Mouse (Mus musculus) hindbrain, embryonic 13.5 days (tissue): Measurements from ENCODE around the gene Cstb. TPM values are rescaled to one million over a fixed set of nuclear protein-coding genes. Genes with fewer than 3 reads are reported as not detected.
"Not testable (repeated sequence)": the region's sequence is repeated elsewhere in the genome, so short reads cannot be mapped to it uniquely, and the experiment has no call there.

Source experiments
- ATAC-seq: fragments of 200-750 bp; cut with Nextera tagmentation; 2 replicates; pipeline ENCODE4 v1.8.0; 2017; ENCODE audit warnings: moderate TSS enrichment; ENCODE audit not compliant: low FRiP score
- H3K27ac ChIP-seq: fragments of 300-500 bp; sonication (generic); 2 replicates; pipeline ENCODE4 v1.5.1; 2015; ENCODE audit warnings: inconsistent platforms, mild to moderate bottlenecking, moderate library complexity
- H3K27me3 ChIP-seq: fragments of 300-500 bp; sonication (generic); 2 replicates; pipeline ENCODE4 v1.6.1; 2015; ENCODE audit warnings: mild to moderate bottlenecking, inconsistent platforms
- H3K36me3 ChIP-seq: fragments of 300-500 bp; sonication (generic); 2 replicates; pipeline ENCODE4 v1.6.1; 2015; ENCODE audit warnings: mild to moderate bottlenecking, inconsistent platforms
- H3K4me1 ChIP-seq: fragments of 300-500 bp; sonication (generic); replicated peaks from 2 replicates; pipeline ENCODE4 v1.6.1; 2015; ENCODE audit warnings: inconsistent platforms
- H3K4me2 ChIP-seq: fragments of 300-500 bp; sonication (generic); 2 replicates; pipeline ENCODE4 v1.6.1; 2015; ENCODE audit warnings: inconsistent platforms, mild to moderate bottlenecking, moderate library complexity
- H3K4me3 ChIP-seq: fragments of 300-500 bp; sonication (generic); 2 replicates; pipeline ENCODE4 v1.5.1; 2015; ENCODE audit warnings: mild to moderate bottlenecking, inconsistent platforms
- H3K9ac ChIP-seq: fragments of 300-500 bp; sonication (generic); 2 replicates; pipeline ENCODE4 v1.6.1; 2015; ENCODE audit warnings: mild to moderate bottlenecking, inconsistent platforms
- H3K9me3 ChIP-seq: fragments of 300-500 bp; sonication (generic); 2 replicates; pipeline ENCODE4 v1.6.1; 2016; ENCODE audit warnings: inconsistent platforms
- WGBS: fragments of 180-500 bp; shearing (Covaris S2); methylation state at CpG from one replicate; pipeline ENCODE4 v1.1.7; 2015; 5-methylcytosine and 5-hydroxymethylcytosine counted together
- polyA plus RNA-seq: library from polyadenylated mRNA; unstranded; fragments of >200 nt; fragmentation: Nextera tagmentation; extraction: Ambion mirVana; gene quantifications from 2 replicates; pipeline ENCODE4 v1.2.1, GENCODE M21; 2015

The Cstb gene
- polyA plus RNA-seq, 1 experiment from 2014 or later = 105 TPM

DNA sequence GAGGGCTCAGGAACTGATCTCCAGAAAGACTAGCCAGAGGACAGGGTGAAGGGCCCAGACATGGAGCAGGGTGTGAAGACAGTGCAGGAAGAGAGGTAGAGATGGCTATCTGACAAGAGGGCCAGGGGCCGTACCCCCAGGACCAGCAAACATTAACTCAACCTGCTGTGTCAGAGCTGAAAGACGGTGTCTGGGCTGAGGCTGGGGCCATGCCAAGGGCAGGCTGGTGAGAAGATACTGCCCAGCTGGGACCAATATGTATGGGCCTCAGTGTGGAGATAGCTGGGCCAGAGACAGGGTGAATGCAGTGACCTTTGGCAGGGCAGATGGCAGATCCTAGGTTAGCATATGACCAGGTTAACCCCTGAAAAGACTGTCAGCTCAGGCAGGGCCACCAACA is 24.3 kb upstream of the Cstb start:
- Histone ChIP-seq H3K4me3 (no peak overlapping the region), H3K36me3 (peaks cover 72% of the 10 kb centered on the region), H3K27ac (no peak overlapping the region), H3K9ac (no peak overlapping the region), H3K4me1 (peaks cover 20% of the 10 kb centered on the region), H3K9me3 (no peaks in the 10 kb centered on the region), H3K4me2 (no peak overlapping the region), H3K27me3 (no peaks in the 10 kb centered on the region)
- no peak for ATAC-seq
- 95% methylated on average over 2 of the region's 2 CpGs for WGBS

DNA sequence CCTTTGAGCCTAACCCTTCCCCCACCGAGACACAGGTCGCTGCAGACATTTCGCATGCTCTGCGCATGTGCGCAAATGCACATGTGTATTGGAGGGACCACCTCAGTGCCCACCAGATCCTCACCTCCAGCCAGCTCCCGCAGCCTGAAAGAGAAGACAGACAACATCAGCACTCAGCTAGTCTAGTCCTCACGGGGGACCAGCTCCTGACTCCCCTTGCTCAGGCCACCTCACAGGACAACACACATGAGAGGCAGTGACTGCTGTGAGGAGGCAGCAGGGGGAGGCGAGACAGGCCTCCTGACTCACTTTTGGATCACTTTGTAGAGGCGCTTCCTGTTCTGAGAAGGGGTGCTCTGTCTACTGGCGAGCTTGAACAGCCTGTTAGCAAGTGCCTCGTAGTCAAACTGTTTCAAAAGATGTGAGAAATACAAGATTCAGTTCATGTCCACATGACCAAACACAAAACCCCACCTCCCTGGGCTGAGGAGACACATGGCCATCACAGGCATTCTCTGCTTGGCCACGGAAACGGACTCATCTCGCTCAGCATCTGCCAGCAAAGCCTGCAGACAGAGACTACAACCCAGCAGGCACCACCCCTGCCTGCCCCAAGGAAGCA is 23.1 kb upstream of the Cstb start:
- H3K27me3 ChIP-seq = no peaks in the 10 kb centered on the region
- H3K9ac ChIP-seq = no peak overlapping the region
- no peak overlapping the region for H3K4me2 ChIP-seq
- H3K27ac ChIP-seq = no peak overlapping the region
- H3K9me3 ChIP-seq = no peaks in the 10 kb centered on the region
- ATAC-seq = no peak
- no peak overlapping the region for H3K4me3 ChIP-seq
- peaks cover 13% of the 10 kb centered on the region for H3K4me1 ChIP-seq
- peaks cover 85% of the 10 kb centered on the region for H3K36me3 ChIP-seq
- 96% methylated on average over 14 of the region's 14 CpGs for WGBS

DNA sequence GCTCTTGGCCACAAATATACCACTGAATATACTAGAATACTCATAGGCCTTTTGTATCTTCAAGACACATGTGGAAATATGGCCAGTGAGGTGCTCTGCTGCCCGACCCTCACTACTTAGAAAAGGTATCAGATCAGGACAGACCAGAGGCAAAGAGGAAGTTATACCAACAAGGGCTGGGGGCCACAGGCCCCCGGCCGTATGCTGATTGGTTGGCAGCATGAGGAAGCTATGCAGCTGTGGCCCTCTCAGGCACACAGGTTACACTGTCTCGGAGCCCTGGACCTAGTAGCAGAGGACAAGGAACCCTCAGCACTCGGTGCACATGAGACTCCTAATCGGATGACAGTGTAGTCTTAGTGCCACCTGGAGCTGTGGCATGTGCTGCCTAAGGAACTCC is 19.3 kb upstream of the Cstb start:
- H3K36me3 ChIP-seq = peaks cover 96% of the 10 kb centered on the region
- no peak for ATAC-seq
- WGBS = 93% methylated on average over 6 of the region's 6 CpGs

DNA sequence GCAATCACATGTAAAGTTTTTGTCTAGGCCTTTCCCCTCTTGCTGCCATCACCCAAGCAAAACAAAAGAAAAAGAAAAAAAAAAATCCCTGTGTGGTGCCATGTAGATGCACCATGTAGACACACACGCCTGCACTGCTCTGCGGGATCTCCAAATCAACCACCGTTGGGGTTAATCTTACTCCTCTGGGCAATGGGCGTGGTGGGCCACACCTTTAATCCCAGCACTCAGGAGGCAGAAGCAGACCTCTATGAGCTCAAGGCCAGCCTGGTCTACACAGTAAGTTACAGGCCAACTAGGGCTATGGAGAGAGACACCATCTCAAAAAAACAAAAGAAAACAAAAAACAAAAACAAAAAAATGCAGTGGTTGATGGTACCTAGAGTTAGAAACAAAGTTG is 18.3 kb upstream of the Cstb start:
- Histone ChIP-seq H3K4me1 (peaks cover 14% of the 10 kb centered on the region), H3K9me3 (no peaks in the 10 kb centered on the region)

More for the DNA sequence above, 19.3 kb upstream of the Cstb start:
- Histone ChIP-seq H3K27ac (no peak overlapping the region), H3K9ac (no peak overlapping the region), H3K4me3 (no peak overlapping the region), H3K9me3 (no peaks in the 10 kb centered on the region), H3K27me3 (no peaks in the 10 kb centered on the region), H3K4me2 (no peak overlapping the region), H3K4me1 (peaks cover 6% of the 10 kb centered on the region)

DNA sequence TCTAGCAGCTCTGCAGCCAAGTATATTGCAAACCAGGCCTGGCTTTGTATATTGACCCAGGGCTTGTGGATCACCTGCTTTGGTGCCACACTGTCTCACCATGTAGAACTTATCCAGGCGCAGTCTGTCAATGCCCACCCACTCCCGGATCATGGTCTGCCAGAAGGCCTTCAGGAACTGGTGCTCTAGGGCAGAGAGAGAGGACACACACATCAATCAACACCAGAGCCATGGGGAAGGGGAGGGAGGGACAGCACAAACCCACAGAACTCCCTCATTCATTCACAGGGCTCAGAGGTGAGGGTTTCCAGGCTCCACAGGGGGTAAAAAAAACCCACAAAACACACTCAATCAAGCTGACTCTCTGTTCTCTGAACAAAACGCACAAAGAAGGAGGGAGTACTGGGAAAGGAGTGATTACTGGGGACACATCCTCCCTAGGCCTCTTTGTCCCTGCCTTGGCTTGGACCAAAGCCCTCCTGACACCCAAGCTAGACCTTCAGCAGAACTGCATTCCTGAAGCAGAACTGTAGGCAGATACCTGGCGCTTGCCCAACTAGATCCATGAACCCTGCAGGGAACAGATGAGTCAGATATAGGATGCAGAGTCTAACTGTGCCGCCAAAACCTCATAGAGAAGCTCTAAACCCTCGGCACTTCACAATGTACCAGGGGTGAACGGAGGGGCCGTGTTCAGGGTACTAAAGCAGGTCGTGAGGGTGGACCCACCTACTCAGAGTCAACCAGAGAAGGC is 16.3 kb upstream of the Cstb start:
- no peak overlapping the region for H3K9ac ChIP-seq
- ATAC-seq = no peak
- no peaks in the 10 kb centered on the region for H3K9me3 ChIP-seq
- WGBS = 89% methylated on average over 9 of the region's 9 CpGs
- no peak overlapping the region for H3K27ac ChIP-seq
- no peak overlapping the region for H3K4me3 ChIP-seq
- peaks cover 14% of the 10 kb centered on the region for H3K4me1 ChIP-seq
- no peak overlapping the region for H3K4me2 ChIP-seq
- H3K36me3 ChIP-seq = peaks cover 65% of the 10 kb centered on the region
- H3K27me3 ChIP-seq = no peaks in the 10 kb centered on the region

More for the DNA sequence above, 18.3 kb upstream of the Cstb start:
- Histone ChIP-seq H3K4me3 (no peak overlapping the region), H3K27ac (no peak overlapping the region), H3K9ac (no peak overlapping the region), H3K27me3 (no peaks in the 10 kb centered on the region), H3K36me3 (peaks cover 86% of the 10 kb centered on the region), H3K4me2 (no peak overlapping the region)
- ATAC-seq = no peak
- 96% methylated on average over 4 of the region's 4 CpGs for WGBS

DNA sequence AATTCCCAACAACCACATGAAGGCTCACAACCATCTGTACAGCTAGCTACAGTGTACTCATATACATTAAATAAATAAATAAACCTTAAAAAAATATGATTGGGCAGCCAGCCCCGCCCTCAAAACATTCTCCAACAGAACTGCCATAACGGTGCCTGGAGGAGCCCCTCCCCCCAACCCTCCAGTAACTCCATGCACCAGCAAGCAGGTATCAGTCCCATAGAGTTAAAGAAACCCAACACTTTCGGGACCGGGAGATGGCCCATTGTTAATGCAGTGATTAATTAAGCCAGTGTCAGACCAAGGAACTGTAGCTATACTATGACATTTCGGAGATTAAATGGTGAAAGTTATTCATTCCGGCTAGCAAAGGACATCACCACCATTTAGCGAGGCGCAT is 13.6 kb upstream of the Cstb start:
- Histone ChIP-seq H3K27me3 (no peaks in the 10 kb centered on the region), H3K4me1 (peaks cover 14% of the 10 kb centered on the region), H3K9me3 (no peaks in the 10 kb centered on the region), H3K27ac (peak overlapping the region; percentile 89), H3K4me2 (peak overlapping the region; percentile 71), H3K36me3 (peaks cover 40% of the 10 kb centered on the region), H3K9ac (peak overlapping the region; percentile 85), H3K4me3 (peak overlapping the region; percentile 88)
- 17% methylated on average over 8 of the region's 8 CpGs for WGBS
- ATAC-seq = 0 out of 2 replicates have a peak, but pooled peaks have one; percentile 9

DNA sequence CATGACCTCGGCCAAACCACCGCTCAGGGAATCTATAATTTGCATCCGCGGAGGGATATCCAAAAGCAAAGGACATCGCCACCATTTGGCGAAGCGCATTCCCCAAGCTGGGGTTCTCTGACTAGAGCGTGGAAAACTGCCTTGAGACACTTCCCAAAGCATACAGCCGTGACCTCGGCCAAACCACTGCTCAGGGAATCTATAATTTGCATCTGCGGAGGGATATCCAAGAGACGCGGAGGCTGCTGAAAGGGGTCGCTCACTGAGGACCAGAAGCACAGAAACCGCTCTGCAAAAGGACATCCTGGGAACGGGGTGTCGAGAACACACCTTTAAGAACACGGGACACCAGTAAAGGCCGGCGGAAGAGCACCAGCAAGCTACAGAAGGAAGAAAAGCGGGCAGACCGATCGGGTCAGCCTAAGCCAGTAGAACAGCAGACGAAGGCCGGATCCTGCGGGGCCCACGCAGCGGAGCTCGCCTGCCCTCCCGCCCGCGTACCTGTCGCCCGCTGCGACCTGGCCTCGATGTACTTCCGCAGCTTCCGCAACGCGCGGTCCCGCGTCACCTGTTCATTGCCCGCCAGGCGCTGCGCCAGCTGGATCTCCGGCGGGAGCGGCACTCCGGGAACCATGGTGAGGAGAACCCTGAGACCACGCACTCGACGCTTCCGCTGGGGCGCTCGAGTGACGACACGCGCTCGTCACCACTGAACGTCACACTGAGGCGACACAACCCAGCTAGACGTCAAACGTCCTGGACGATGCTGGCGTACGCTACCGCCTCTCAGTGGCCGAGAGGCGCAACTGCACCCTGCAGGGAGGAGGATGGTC is 12.9 kb upstream of the Cstb start, which contains the start of gene Rrp1:
Rrp1 (minus strand) TSS at position 725 of the 833 bp plus-strand sequence.
- under 1% methylated on average over 70 of the region's 70 CpGs for WGBS
- peak within 1 kb of the TSS; percentile 89 for H3K27ac ChIP-seq
- peak within 1 kb of the TSS; percentile 85 for H3K9ac ChIP-seq

DNA sequence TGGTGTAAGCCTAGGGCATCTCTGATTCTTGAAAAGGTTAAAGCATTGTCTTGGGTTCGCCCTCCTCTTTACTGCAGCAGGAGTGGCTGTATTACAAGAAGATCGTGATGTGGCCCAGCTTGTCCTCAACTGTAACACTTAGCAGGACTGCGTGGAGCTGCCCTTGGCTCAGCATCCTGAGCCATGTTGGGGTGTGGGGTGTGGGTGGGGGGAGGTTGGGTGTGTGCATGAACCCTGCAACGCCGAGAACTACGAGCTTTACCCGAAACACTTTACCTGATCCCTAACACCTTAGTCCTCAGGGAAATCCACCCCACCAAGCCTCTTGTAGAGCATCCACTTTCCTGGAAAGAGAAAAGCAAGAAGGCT is 12.3 kb upstream of the Cstb start:
- ATAC-seq = peak; percentile 73; the same call in 1 of the 2 replicates
- 47% methylated on average over 7 of the region's 7 CpGs for WGBS
- H3K36me3 ChIP-seq = peaks cover 29% of the 10 kb centered on the region

More for the DNA sequence above, 12.9 kb upstream of the Cstb start, which contains the start of gene Rrp1:
- Histone ChIP-seq H3K36me3 (peaks cover 33% of the 10 kb centered on the region), H3K9me3 (no peaks in the 10 kb centered on the region), H3K4me1 (peaks cover 14% of the 10 kb centered on the region), H3K4me2 (peak within 1 kb of the TSS; percentile 71), H3K4me3 (peak within 1 kb of the TSS; percentile 88), H3K27me3 (no peaks in the 10 kb centered on the region)
- ATAC-seq = peak; percentile 94

DNA sequence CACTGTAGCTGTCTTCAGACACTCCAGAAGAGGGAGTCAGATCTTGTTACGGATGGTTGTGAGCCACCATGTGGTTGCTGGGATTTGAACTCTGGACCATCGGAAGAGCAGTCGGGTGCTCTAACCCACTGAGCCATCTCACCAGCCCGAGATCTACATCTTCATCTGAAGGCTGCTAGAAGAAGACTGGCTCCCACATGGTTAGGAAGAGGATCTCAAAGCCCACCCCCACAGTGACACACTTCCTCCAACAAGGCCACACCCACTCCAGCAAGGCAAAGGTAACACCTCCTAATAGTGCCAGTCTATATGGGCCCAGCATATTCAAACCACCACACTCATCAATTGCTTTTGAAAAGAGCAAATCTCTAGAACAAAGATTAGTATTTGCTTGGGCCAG is 10.5 kb upstream of the Cstb start:
- H3K4me3 ChIP-seq, H3K27me3 ChIP-seq, ATAC-seq, H3K4me2 ChIP-seq, H3K9me3 ChIP-seq, H3K9ac ChIP-seq, H3K27ac ChIP-seq: not testable (repeated sequence)
- peaks cover 14% of the 10 kb centered on the region for H3K4me1 ChIP-seq
- peaks cover 11% of the 10 kb centered on the region for H3K36me3 ChIP-seq
- 87% methylated on average over 3 of the region's 4 CpGs for whole genome bisulfite sequencing

More for the DNA sequence above, 12.3 kb upstream of the Cstb start:
- H3K4me2 ChIP-seq = peak overlapping the region; percentile 71
- peak overlapping the region; percentile 75 for H3K27ac ChIP-seq
- peaks cover 14% of the 10 kb centered on the region for H3K4me1 ChIP-seq
- no peaks in the 10 kb centered on the region for H3K9me3 ChIP-seq
- H3K4me3 ChIP-seq = peak overlapping the region; percentile 88
- H3K9ac ChIP-seq = peak overlapping the region; percentile 58; the same call in 1 of the 2 replicates
- no peaks in the 10 kb centered on the region for H3K27me3 ChIP-seq

DNA sequence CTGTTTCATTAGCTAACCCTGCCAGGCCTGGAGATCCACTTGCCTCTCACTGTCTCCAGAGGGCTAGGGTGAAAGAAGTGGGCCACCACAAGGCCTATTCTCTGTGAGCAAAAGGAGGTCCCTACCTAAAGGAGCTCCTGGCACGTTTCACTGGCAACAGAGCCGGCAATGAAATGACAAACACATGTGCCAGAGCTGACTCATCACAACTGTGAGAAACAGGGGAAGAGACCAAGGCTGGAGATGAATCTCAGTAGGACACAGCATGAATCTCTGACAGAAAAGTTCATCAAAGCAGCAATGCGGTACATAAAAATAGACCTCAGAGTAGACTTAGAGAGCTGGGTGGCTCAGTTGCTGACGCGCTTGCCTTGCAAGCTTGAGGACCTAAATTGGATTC is 7.6 kb upstream of the Cstb start:
- H3K9ac ChIP-seq = no peak overlapping the region
- H3K4me1 ChIP-seq = no peaks in the 10 kb centered on the region

DNA sequence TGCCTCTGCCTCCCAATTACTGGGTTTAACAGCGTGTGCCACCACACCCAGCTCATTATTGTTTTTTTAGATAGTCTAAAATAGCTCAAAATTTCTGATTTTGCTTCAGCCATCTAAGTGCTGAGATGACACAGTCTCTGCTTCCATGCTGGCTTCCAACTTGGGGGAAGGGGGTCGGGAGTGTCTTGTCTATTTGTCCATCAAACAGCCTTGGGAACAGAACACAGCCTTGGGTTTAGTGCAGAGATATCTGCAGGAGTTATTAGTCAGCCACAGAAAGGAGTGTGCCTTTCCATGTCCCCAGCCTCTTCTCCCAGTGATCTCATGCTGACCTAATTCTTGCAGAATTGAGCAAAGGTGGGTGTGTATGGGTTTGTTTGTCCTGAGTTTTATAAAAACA is 6.7 kb upstream of the Cstb start:
- ATAC-seq = no peak
- H3K9me3 ChIP-seq = no peaks in the 10 kb centered on the region
- no peak overlapping the region for H3K27ac ChIP-seq
- H3K27me3 ChIP-seq = 0 out of 2 replicates have a peak, but pooled peaks cover 3% of the 10 kb centered on the region
- no peaks in the 10 kb centered on the region for H3K36me3 ChIP-seq
- WGBS = 82% methylated on average over 2 of the region's 2 CpGs
- H3K4me1 ChIP-seq = no peaks in the 10 kb centered on the region
- no peak overlapping the region for H3K4me2 ChIP-seq
- H3K9ac ChIP-seq = no peak overlapping the region
- H3K4me3 ChIP-seq = no peak overlapping the region

More for the DNA sequence above, 7.6 kb upstream of the Cstb start:
- H3K27ac ChIP-seq = no peak overlapping the region
- no peak for ATAC-seq
- no peaks in the 10 kb centered on the region for H3K36me3 ChIP-seq
- H3K27me3 ChIP-seq = no peaks in the 10 kb centered on the region
- H3K4me3 ChIP-seq = no peak overlapping the region
- no peak overlapping the region for H3K4me2 ChIP-seq
- 60% methylated on average over 5 of the region's 5 CpGs for WGBS
- H3K9me3 ChIP-seq = no peaks in the 10 kb centered on the region

DNA sequence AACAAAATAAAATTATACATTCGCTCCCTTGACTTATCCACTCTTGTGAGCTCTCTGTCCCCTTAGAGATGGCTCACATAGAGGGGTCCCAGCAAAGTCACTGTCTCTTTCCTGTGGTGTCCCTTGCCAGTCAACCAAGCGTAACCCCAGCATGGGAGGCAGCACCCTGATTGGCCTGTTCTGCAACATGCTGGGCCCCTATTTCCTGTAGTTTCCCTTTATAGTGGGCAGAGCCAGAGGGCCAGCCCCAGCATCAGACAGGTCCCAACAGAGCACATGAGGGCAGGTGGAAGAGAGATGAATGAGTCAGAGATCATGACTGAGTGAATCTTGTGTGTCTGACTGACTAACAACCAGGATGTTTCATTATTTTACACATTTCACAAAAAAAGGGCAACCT is 4.5 kb upstream of the Cstb start:
- Histone ChIP-seq H3K36me3 (no peaks in the 10 kb centered on the region), H3K27me3 (0 out of 2 replicates have a peak, but pooled peaks cover 3% of the 10 kb centered on the region), H3K4me2 (no peak overlapping the region), H3K4me3 (no peak overlapping the region), H3K4me1 (peaks cover 9% of the 10 kb centered on the region), H3K27ac (no peak overlapping the region), H3K9ac (no peak overlapping the region), H3K9me3 (no peaks in the 10 kb centered on the region)
- WGBS = 82% methylated on average over 2 of the region's 2 CpGs
- ATAC-seq = no peak
